Mouse (Mus musculus): ENCODE measurements around the gene Olfr675.
A peak's percentile ranks its signal among the peaks of the same experiment; 100 is the strongest.
"Not testable (repeated sequence)": the region's sequence is repeated elsewhere in the genome, so short reads cannot be mapped to it uniquely, and the experiment has no call there.

The Olfr675 gene

DNA sequence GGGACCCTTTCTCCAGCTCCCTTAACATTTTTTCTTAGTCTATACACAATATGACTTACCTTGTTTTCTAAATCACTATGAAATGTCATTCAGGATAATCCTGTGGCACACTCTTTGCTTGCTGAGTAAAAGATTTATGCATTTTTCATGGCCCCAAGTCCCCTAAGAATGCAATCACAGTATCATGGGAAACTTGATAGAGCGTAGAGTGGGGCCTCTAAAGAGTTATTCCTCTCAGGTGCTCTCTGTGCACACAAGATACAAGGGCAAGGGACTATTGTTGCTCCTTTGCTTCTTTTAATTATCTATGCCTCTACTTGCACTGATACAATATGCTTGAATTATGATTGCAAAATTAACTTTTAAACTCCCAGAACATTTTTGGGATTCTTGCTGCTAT lies at the start of gene Olfr675:
Gene Olfr675, minus strand, starts transcription at position 101 of the 400 bp plus-strand sequence.
- no peak for DNase-seq (ENCODE audit: low spot score in 2 of 2)

DNA sequence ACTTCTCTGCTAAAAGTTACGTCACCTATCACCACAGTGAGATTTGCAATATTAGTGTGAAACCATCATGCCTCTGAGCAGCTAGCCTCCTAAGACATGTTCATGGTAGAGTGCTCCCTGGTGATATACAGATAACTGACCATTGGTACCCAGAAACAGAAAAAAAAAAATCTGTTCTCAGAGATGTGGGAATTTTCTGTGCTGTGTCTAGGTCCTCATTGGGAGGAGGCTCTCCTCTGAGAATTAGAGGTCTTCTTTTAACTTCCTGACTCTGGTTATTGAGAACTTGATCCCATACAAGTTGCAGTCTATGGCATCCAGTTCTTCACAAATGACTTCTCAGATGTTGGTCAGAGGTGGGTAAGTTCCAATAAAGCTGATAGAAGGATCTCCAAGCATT lies 35.9 kb upstream of the Olfr675 start, which contains the start of gene Olfr678:
Gene Olfr678, plus strand, starts transcription at position 301 of the 400 bp plus-strand sequence.
- no peak for DNase-seq (ENCODE audit: low spot score in 2 of 2)

DNA sequence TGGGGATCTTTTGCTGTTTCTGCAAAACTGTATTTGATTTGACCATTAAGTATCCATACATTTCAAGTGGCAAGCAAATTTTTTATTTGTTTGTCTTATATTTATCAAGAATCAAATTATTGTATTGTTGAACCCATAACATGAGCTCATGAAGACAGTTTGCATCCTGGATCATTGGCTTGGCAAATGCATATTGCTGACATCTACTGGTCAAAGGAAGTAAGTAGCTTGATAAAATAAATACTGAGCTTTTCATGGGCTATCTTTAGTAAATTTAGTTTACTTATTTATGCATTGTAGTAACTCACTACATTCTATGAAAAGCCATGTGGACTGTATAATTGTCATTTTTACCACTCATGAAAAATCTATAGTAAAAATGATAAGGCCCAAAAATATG lies 30.7 kb upstream of the Olfr675 start:
- DNase-seq (ENCODE audit: low spot score in 2 of 2), result no peak

DNA sequence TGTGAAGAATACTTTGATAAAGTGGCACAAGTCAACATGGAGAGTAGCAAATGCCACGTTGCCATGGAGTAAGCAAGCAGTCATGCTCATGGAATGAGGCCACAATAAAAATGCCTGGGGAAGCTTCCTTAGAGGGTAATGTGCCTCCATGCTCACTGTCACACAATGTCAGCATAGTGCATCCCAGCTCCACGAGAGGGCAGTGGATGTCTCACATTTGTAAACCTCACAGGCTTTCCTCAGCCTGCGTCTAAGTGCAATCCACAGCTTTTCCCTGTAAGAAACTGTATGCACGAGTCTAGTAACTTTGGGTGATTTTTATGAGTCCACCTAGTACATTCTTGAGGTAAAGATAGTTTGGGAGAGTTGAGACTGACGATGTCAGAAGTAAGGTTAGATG lies 5.6 kb upstream of the Olfr675 start:
- DNase-seq (ENCODE audit: low spot score in 2 of 2), result not testable (repeated sequence)

DNA sequence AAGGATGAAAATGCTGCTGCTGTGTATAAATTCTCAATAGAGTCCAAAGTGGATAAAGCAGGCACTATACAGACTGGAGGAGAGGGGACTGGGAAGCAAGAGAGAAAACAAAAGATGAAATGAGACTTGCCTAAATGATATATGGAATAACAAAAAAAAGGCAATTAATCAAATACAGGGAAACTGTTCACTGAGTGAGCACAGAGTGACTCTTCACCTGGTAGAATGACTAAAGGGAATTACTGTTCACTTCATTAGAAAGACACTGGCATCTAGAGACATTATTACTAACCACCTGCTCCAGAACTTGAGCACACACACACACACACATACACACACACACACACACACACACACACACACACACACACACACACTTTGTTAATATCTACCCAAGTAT lies 4.1 kb upstream of the Olfr675 start, which contains the start of gene Olfr676:
Gene Olfr676, plus strand, starts transcription at position 301 of the 400 bp plus-strand sequence.
- DNase-seq (ENCODE audit: low spot score in 2 of 2), result no peak

DNA sequence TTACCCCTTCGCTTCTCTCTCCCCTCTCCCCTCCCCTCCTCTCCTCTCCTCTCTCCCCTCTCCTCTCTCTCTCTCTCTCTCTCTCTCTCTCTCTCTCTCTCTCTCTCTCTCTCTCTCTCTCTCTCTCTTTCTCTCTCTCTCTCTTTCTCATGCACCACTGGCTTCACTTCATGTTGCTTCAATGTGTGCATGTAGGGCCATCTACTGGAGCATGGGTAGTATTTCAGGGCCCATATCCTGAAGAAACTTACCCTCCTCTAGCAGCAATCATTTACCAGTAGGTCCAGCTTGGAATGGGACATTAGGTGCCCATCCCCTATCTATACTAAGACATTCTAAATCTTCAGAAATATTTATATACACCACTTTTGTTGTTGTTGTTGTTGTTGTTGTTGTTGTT lies 5.7 kb downstream of the Olfr675 start:
- peak in 1 of 2 experiments; percentile 13 for DNase-seq (ENCODE audit: low spot score in 2 of 2)

DNA sequence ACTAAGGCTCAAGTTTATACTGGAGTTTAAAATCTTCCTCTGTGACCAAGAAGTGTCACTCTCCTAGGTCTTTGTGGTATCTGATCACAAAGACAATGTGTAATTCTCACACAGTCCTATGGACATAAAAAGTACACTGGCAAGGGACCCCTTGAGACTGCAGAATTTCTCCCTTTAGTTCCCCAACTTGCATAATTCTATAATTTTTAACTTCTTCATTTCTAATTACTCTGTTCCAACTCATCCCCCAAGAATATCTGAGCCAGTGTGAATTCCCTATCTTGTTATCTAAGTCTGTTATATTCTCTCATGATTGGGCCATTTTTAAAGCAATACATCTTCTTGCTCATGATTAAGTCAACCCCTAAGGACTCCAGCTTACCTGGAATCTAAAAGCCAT lies 26.3 kb downstream of the Olfr675 start, which contains the start of gene Olfr672:
Gene Olfr672, minus strand, starts transcription at position 101 of the 400 bp plus-strand sequence.
- no peak for DNase-seq (ENCODE audit: low spot score in 2 of 2)

DNA sequence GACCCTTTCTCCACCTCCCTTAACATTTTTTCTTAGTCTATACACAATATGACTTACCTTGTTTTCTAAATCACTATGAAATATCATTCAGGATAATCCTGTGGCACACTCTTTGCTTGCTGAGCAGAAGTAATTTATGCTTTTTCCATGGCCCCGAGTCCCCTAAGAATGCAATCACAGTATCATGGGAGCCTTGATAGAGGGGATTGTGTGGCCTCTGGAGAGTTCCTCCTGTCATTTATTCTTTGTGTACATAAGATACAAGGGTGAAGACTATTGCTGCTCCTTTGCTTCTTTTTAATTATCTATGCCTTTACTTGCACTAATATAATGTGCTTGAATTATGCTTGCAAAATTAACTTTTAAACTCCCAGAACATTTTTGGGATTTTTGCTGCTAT lies 49.2 kb downstream of the Olfr675 start, which contains the start of gene Olfr671:
Gene Olfr671, minus strand, starts transcription at position 101 of the 400 bp plus-strand sequence.
- no peak for DNase-seq (ENCODE audit: low spot score in 2 of 2)

DNA sequence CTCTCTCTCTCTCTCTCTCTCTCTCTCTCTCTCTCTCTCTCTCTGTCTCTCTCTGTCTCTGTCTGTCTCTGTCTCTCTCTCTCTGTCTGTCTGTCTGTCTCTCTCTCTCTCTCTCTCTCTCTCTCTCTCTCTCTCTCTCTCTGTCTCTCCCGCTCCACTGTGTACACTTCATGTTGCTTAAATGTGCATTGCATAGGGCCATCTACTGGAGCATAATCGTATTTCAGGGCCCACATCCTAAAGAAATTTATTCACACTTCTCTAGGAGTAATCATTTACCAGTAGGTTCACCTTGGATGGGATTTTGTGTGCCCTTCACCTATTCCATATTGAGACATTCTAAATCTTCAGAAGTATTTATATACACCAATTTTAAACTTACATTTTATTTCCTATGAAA lies 55.8 kb downstream of the Olfr675 start:
- not testable (repeated sequence) for DNase-seq (ENCODE audit: low spot score in 2 of 2)

Data from right cerebral cortex, postnatal 10 days (tissue).